Mouse (Mus musculus) heart, adult 2 months (tissue): ENCODE measurements around the gene Adam1b. TPM values are rescaled to one million over a fixed set of nuclear protein-coding genes. Genes with fewer than 3 reads are reported as not detected.

ENCODE experiments used
- DNase-seq, 2 experiments: peaks; one replicate each; pipeline ENCODE4 v3.0.0; 2021
- H3K27ac ChIP-seq: fragments of 200-600 bp; 2 replicates; pipeline ENCODE4 v1.8.1; 2022
- H3K27me3 ChIP-seq: fragments of 200-500 bp; 2 replicates; pipeline ENCODE4 v1.6.1; 2012; ENCODE audit warnings: mild to moderate bottlenecking, low read length, inconsistent platforms, mixed read lengths; ENCODE audit not compliant: control insufficient read depth, insufficient read depth
- H3K36me3 ChIP-seq: fragments of 200-500 bp; 2 replicates; pipeline ENCODE4 v1.6.1; 2012; ENCODE audit warnings: low read length, inconsistent platforms; ENCODE audit not compliant: control insufficient read depth, insufficient read depth
- H3K4me1 ChIP-seq: fragments of 200-500 bp; 2 replicates; pipeline ENCODE4 v1.6.1; 2011; ENCODE audit warnings: low read length; ENCODE audit not compliant: control insufficient read depth, insufficient read depth
- H3K4me3 ChIP-seq: fragments of 200-600 bp; 2 replicates; pipeline ENCODE4 v1.8.1; 2022
- H3K79me2 ChIP-seq: fragments of 200-500 bp; replicated peaks from 2 replicates; pipeline ENCODE4 v1.6.1; 2012; ENCODE audit warnings: mild to moderate bottlenecking, inconsistent platforms, low read length, moderate library complexity, mixed read lengths; ENCODE audit not compliant: control insufficient read depth, insufficient read depth
- H3K9ac ChIP-seq: fragments of 200-500 bp; 2 replicates; pipeline ENCODE4 v1.6.1; 2012; ENCODE audit warnings: low read depth, mild to moderate bottlenecking, control low read depth, inconsistent platforms, low read length, mixed read lengths
- CTCF ChIP-seq: fragments of 200-600 bp; IDR thresholded peaks from 2 replicates; pipeline ENCODE4 v1.8.1; 2022; ENCODE audit warnings: antibody characterized with exemption, mild to moderate bottlenecking, moderate library complexity
- EP300 ChIP-seq: fragments of 200-500 bp; IDR thresholded peaks from 2 replicates; pipeline ENCODE4 v1.6.1; 2011; ENCODE audit warnings: low read depth, low read length, control low read depth; ENCODE audit not compliant: insufficient read depth
- POLR2A ChIP-seq: fragments of 200-500 bp; IDR thresholded peaks from 2 replicates; pipeline ENCODE4 v1.6.1; 2011; ENCODE audit warnings: mild to moderate bottlenecking, low read depth, low read length, control low read depth; ENCODE audit not compliant: insufficient read depth
- WGBS: fragments of 180-500 bp; shearing (Covaris S2); methylation state at CpG from one replicate; pipeline ENCODE4 v1.1.7; 2018; 5-methylcytosine and 5-hydroxymethylcytosine counted together
- intact Hi-C: fragments of 180-260 bp; cut with DNase I; formaldehyde crosslinking; loops from one replicate; pipeline ENCODE4 v1.15.1; 2025
- polyA plus RNA-seq: library from polyadenylated mRNA; depleted of rRNA; stranded (reverse); fragments of >200 nt; gene quantifications from 2 replicates; pipeline ENCODE4 v1.2.3, GENCODE M21; 2012; rRNA removed
- total RNA-seq, 2 experiments: library from RNA; stranded (reverse); gene quantifications; 2 replicates each; pipeline ENCODE4 v1.2.3; 2021

Adam1b gene
- total and polyA plus RNA-seq, 3 experiments: 0.04 TPM; not detected in 2

DNA sequence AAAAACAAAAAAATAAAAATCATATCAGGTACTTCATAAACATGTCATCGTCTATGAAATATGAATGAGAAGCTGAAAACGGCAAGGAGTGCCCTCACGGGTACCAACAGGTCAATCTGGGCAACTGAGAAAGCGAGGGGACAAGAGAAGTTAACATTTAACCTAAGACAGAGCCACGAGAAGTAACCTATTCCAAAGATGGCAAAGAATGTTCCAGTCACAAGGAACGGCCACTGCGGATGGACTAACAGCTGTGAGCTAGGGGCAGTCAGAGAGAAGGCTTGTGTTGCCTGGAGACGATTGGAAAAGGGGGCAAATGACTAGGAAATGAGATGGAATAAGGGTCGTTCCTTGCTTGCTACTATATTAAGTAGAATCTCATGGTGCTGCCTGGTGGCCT lies 52.8 kb downstream of the Adam1b start:
- Histone ChIP-seq H3K9ac (no peak overlapping the region), H3K27ac (no peak overlapping the region), H3K36me3 (no peaks in the 10 kb centered on the region), H3K4me3 (no peak overlapping the region), H3K27me3 (no peaks in the 10 kb centered on the region), H3K4me1 (peaks cover 10% of the 10 kb centered on the region), H3K79me2 (no peaks in the 10 kb centered on the region)
- 83% methylated on average over 9 of the region's 9 CpGs for WGBS
- DNase-seq: no peak
- intact Hi-C loops: loop anchor here (1.0 to 2.0 kb wide), 2 partner anchors 27 to 248 kb away; no protein-coding TSS in a partner anchor
- TF ChIP-seq EP300: no peak
- no peak for TF ChIP-seq CTCF
- TF ChIP-seq POLR2A: no peak

Other genes with a start within 250 kb of the Adam1b start
- gene Trafd1, start 117.8 kb downstream of the Adam1b start, total RNA-seq: 10 to 100 TPM; 47.1 to 57.9 TPM
- gene Trafd1, start 117.8 kb downstream of the Adam1b start, polyA plus RNA-seq: 78.0 and 89.5 TPM in 2 replicates
- gene Naa25, start 105.5 kb downstream of the Adam1b start, total RNA-seq: 10 to 100 TPM; 21.3 to 22.5 TPM
- gene Naa25, start 105.5 kb downstream of the Adam1b start, polyA plus RNA-seq: 7.1 and 11.1 TPM in 2 replicates
- gene Tmem116, start 51.5 kb downstream of the Adam1b start, total RNA-seq: 10 to 100 TPM in 1 of 2 experiments, 1 to 10 TPM in 1; 10.0 to 12.6 TPM
- 16.2 and 27.9 TPM in 2 replicates for gene Tmem116, start 51.5 kb downstream of the Adam1b start, polyA plus RNA-seq
- gene Erp29, start 50.9 kb downstream of the Adam1b start, total RNA-seq: 10 to 100 TPM; 67.6 to 73.3 TPM
- gene Erp29, start 50.9 kb downstream of the Adam1b start, polyA plus RNA-seq: 29.4 and 43.4 TPM in 2 replicates
- gene Adam1a, start 42.0 kb upstream of the Adam1b start, total RNA-seq: 1 to 10 TPM; 1.0 to 2.5 TPM
- 3.4 and 3.9 TPM in 2 replicates for gene Adam1a, start 42.0 kb upstream of the Adam1b start, polyA plus RNA-seq
- gene Gm42878, start 42.0 kb upstream of the Adam1b start, total RNA-seq: under 1 TPM in 1 of 2 experiments, not detected in 1; 0.63 TPM
- gene Gm42878, start 42.0 kb upstream of the Adam1b start, polyA plus RNA-seq: 0.16 and 0.79 TPM in 2 replicates
- 10 to 100 TPM; 79.8 to 84.2 TPM for gene Mapkapk5, start 42.5 kb upstream of the Adam1b start, total RNA-seq
- 33.0 and 67.7 TPM in 2 replicates for gene Mapkapk5, start 42.5 kb upstream of the Adam1b start, polyA plus RNA-seq
- 100 to 1,000 TPM; 339 to 371 TPM for gene Aldh2, start 90.4 kb upstream of the Adam1b start, total RNA-seq
- 433 and 501 TPM in 2 replicates for gene Aldh2, start 90.4 kb upstream of the Adam1b start, polyA plus RNA-seq
- 10 to 100 TPM; 68.2 to 80.2 TPM for gene Acad12, start 115.5 kb upstream of the Adam1b start, total RNA-seq
- gene Acad12, start 115.5 kb upstream of the Adam1b start, polyA plus RNA-seq: 85.7 and 125 TPM in 2 replicates
- gene Acad10, start 157.1 kb upstream of the Adam1b start, total RNA-seq: 10 to 100 TPM; 24.1 to 24.7 TPM
- 5.2 and 6.6 TPM in 2 replicates for gene Acad10, start 157.1 kb upstream of the Adam1b start, polyA plus RNA-seq
- gene Brap, start 157.1 kb upstream of the Adam1b start, total RNA-seq: 10 to 100 TPM; 27.8 to 29.8 TPM
- 16.6 and 23.1 TPM in 2 replicates for gene Brap, start 157.1 kb upstream of the Adam1b start, polyA plus RNA-seq
- 100 to 1,000 TPM; 155 to 161 TPM for gene Atxn2, start 207.9 kb upstream of the Adam1b start, total RNA-seq
- 133 and 139 TPM in 2 replicates for gene Atxn2, start 207.9 kb upstream of the Adam1b start, polyA plus RNA-seq